Mouse (Mus musculus) lung, embryonic 14.5 days (tissue): Measurements from ENCODE around the gene Zfp664. TPM values are rescaled to one million over a fixed set of nuclear protein-coding genes. Genes with fewer than 3 reads are reported as not detected.

Experiments
- ATAC-seq: fragments of 200-750 bp; cut with Nextera tagmentation; 2 replicates; pipeline ENCODE4 v1.8.0; 2017; ENCODE audit warnings: mild to moderate bottlenecking, moderate TSS enrichment, moderate library complexity; ENCODE audit not compliant: insufficient read depth
- DNase-seq: peaks from one replicate; pipeline ENCODE4 v3.0.0-alpha.2; 2015
- H3K27ac ChIP-seq: fragments of 300-500 bp; sonication (generic); 2 replicates; pipeline ENCODE4 v1.5.1; 2014; ENCODE audit warnings: low read depth, mild to moderate bottlenecking, moderate library complexity
- H3K27me3 ChIP-seq: fragments of 300-500 bp; sonication (generic); 2 replicates; pipeline ENCODE4 v1.6.1; 2014; ENCODE audit warnings: low read length, control low read depth; ENCODE audit not compliant: insufficient read depth
- H3K36me3 ChIP-seq: fragments of 300-500 bp; sonication (generic); 2 replicates; pipeline ENCODE4 v1.6.1; 2014; ENCODE audit warnings: control low read depth; ENCODE audit not compliant: insufficient read depth
- H3K4me1 ChIP-seq: fragments of 300-500 bp; sonication (generic); 2 replicates; pipeline ENCODE4 v1.6.1; 2014; ENCODE audit warnings: antibody characterized with exemption, control low read depth; ENCODE audit not compliant: insufficient read depth
- H3K4me2 ChIP-seq: fragments of 300-500 bp; sonication (generic); 2 replicates; pipeline ENCODE4 v1.6.1; 2014; ENCODE audit warnings: mild to moderate bottlenecking
- H3K4me3 ChIP-seq: fragments of 300-500 bp; sonication (generic); 2 replicates; pipeline ENCODE4 v1.5.1; 2014; ENCODE audit warnings: low read depth, low read length
- H3K9ac ChIP-seq: fragments of 300-500 bp; sonication (generic); 2 replicates; pipeline ENCODE4 v1.6.1; 2014
- H3K9me3 ChIP-seq: fragments of 300-500 bp; sonication (generic); 2 replicates; pipeline ENCODE4 v1.6.1; 2016; ENCODE audit warnings: low read depth, low read length, control low read depth
- CTCF ChIP-seq: IDR thresholded peaks from 2 replicates; pipeline ENCODE4 v1.5.1; 2016; ENCODE audit warnings: antibody characterized with exemption, low read depth
- WGBS: fragments of 180-500 bp; shearing (Covaris S2); extraction: QIAGEN DNeasy Blood & Tissue Kit; methylation state at CpG from one replicate; pipeline ENCODE4 v1.1.7; 2014; 5-methylcytosine and 5-hydroxymethylcytosine counted together
- polyA plus RNA-seq: library from polyadenylated mRNA; unstranded; fragments of >200 nt; fragmentation: Nextera tagmentation; extraction: Ambion mirVana; gene quantifications from 2 replicates; pipeline ENCODE4 v1.2.1, GENCODE M21; 2014

Zfp664 gene
- polyA plus RNA-seq, 1 experiment from 2014 or later, result 98.9 TPM

- Histone ChIP-seq H3K4me1 (peaks cover 13% of the 10 kb centered on the region; the same call in 1 of the 2 replicates), H3K27me3 (no peaks in the 10 kb centered on the region), H3K36me3 (no peaks in the 10 kb centered on the region), H3K9me3 (no peaks in the 10 kb centered on the region), H3K4me2 (peak overlapping the region; percentile 10; the same call in 1 of the 2 replicates), H3K4me3 (no peak overlapping the region), H3K9ac (no peak overlapping the region), H3K27ac (peak overlapping the region; percentile 2; the same call in 1 of the 2 replicates)
- peak; percentile 47; the same call in 1 of the 2 replicates for ATAC-seq
- DNase-seq, result peak; percentile 71
- WGBS, result 17% methylated on average over 18 of the region's 18 CpGs
- no peak for TF ChIP-seq CTCF
Observed at GRCm38 (mm10) chr5:124922356-124923352, 60.2 kb downstream of the Zfp664 start.

DNA sequence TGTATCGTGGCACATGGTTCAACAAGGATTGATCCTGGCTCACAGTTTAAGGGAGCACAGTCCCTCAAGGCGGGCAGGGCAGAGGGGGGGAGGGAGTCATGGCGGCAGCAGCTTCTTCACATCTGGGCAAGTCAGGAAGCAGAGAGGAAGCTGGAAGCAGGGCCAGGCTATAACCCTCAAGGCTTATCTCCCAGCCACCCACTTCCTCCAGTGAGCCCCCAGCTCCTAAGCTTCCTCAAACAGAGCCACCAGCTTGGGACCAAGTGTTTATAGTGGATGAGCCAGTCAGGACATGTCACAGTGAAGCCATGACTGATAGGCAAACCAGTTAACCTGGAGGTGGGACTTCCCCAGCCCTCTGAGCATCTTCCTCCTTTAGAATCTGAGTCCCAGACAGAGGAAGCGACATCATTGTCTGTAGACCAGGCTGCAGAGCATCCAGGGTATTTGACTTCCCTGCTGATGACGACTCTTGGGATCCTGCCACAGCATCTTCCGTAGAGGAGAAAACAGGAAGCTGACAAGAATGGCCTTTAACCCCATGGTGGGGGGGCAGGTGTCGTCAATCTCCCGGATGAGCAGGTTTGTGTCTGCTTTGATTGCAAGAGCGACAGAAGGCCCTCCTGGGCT, 67.0 kb downstream of the Zfp664 start:
- no peak overlapping the region for H3K4me3 ChIP-seq
- H3K9me3 ChIP-seq, result no peaks in the 10 kb centered on the region
- no peaks in the 10 kb centered on the region for H3K36me3 ChIP-seq
- ATAC-seq (peak; percentile 44; the same call in 1 of the 2 replicates), DNase-seq (peak; percentile 31)
- H3K9ac ChIP-seq, result no peak overlapping the region
- no peak overlapping the region for H3K4me2 ChIP-seq
- no peaks in the 10 kb centered on the region for H3K4me1 ChIP-seq
- no peaks in the 10 kb centered on the region for H3K27me3 ChIP-seq
- no peak for TF ChIP-seq CTCF
- H3K27ac ChIP-seq, result no peak overlapping the region
- WGBS, result 74% methylated on average over 9 of the region's 9 CpGs

- no peaks in the 10 kb centered on the region for H3K9me3 ChIP-seq
- 45% methylated on average over 5 of the region's 5 CpGs for WGBS
- no peak for ATAC-seq
- H3K27ac ChIP-seq, result no peak overlapping the region
- no peaks in the 10 kb centered on the region for H3K36me3 ChIP-seq
- no peak overlapping the region for H3K9ac ChIP-seq
- DNase-seq, result peak; percentile 67
- no peaks in the 10 kb centered on the region for H3K4me1 ChIP-seq
- no peaks in the 10 kb centered on the region for H3K27me3 ChIP-seq
- peak; percentile 76 for TF ChIP-seq CTCF
- no peak overlapping the region for H3K4me3 ChIP-seq
- H3K4me2 ChIP-seq, result no peak overlapping the region
Observed at GRCm38 (mm10) chr5:124930055-124930439, 67.6 kb downstream of the Zfp664 start.

DNA sequence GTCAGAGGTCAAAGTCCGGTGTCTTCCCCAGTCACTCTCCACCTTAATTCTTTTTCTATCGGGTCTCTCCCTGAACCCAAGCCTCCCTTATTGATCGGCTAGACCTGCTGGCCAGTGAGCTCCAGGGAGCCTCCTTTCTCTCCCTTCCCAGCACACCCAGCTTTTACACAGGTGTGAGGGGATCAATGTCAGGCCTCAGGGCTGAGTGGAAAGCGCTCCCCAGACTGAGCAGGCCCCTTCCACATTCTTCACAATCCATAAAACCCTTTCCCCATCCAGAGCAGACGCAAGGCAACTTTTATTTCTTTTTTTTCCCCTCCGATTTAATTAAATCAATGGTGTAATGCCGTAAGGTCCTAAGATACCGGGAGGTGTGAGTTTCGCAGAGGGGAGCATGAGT, 68.1 kb downstream of the Zfp664 start:
- ATAC-seq, result no peak
- 67% methylated on average over 9 of the region's 9 CpGs for WGBS
- Histone ChIP-seq H3K27me3 (no peaks in the 10 kb centered on the region), H3K9me3 (no peaks in the 10 kb centered on the region), H3K36me3 (no peaks in the 10 kb centered on the region), H3K4me1 (no peaks in the 10 kb centered on the region), H3K27ac (no peak overlapping the region), H3K4me2 (no peak overlapping the region), H3K9ac (no peak overlapping the region), H3K4me3 (no peak overlapping the region)
- DNase-seq, result no peak
- no peak for TF ChIP-seq CTCF

DNA sequence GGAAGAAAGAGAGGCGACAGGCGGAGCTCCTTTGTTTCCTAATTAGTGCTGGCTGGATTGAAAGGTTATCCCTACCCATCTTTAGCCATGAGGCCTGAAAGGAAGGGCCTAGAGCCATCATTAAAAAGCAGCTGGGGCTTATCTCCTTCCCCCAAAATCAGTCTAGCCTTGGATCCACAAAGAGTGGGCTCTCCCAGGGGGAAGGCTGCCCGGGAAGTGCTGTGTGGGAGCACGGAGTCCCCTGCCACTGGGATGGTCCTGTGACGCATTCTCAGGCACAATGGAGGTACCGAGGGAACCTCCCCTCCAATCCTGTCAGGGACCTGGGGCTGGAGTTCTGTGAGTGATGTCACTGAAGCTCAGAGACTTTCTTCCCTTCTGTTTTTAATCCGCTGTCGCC, 68.6 kb downstream of the Zfp664 start:
- no peaks in the 10 kb centered on the region for H3K27me3 ChIP-seq
- H3K4me1 ChIP-seq, result no peaks in the 10 kb centered on the region
- no peaks in the 10 kb centered on the region for H3K36me3 ChIP-seq
- no peak for TF ChIP-seq CTCF
- WGBS, result 52% methylated on average over 8 of the region's 8 CpGs
- H3K4me3 ChIP-seq, result no peak overlapping the region
- DNase-seq, result no peak
- no peak overlapping the region for H3K9ac ChIP-seq
- H3K4me2 ChIP-seq, result no peak overlapping the region
- no peak overlapping the region for H3K27ac ChIP-seq
- H3K9me3 ChIP-seq, result no peaks in the 10 kb centered on the region
- no peak for ATAC-seq

DNA sequence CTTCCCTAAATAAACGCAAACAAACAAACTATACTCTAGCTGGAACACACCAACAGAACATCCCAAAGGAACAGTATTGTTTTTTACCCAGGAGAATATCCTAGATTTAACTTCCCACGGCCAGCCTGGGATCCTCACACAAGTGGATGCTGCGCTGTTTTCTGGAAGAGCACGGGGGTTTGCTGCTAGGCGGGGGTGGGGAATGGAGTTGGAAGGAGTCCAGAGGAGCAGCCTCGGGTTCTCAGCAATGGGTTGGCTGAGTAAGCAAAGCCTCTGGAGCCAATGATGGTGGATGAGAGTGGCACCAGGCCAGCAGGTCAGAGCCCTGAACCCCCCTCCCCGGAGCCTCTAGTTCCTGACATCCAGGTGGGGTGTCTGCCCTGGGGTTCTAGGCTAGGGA, 72.1 kb downstream of the Zfp664 start:
- Histone ChIP-seq H3K4me3 (no peak overlapping the region), H3K27ac (no peak overlapping the region), H3K9me3 (no peaks in the 10 kb centered on the region), H3K36me3 (no peaks in the 10 kb centered on the region), H3K4me2 (no peak overlapping the region), H3K27me3 (no peaks in the 10 kb centered on the region), H3K9ac (no peak overlapping the region), H3K4me1 (no peaks in the 10 kb centered on the region)
- 48% methylated on average over 7 of the region's 7 CpGs for WGBS
- no peak for ATAC-seq
- no peak for TF ChIP-seq CTCF
- DNase-seq, result peak; percentile 58
